Mouse (Mus musculus): Measurements from ENCODE around the gene Ctse. TPM values are rescaled to one million over a fixed set of nuclear protein-coding genes. Genes with fewer than 3 reads are reported as not detected.

Gene Ctse
- 100 to 1,000 TPM in 1 of 2 experiments, 10 to 100 TPM in 1; 18.0 to 405 TPM for polyA plus RNA-seq (2017; shearing (Covaris generic))

DNA sequence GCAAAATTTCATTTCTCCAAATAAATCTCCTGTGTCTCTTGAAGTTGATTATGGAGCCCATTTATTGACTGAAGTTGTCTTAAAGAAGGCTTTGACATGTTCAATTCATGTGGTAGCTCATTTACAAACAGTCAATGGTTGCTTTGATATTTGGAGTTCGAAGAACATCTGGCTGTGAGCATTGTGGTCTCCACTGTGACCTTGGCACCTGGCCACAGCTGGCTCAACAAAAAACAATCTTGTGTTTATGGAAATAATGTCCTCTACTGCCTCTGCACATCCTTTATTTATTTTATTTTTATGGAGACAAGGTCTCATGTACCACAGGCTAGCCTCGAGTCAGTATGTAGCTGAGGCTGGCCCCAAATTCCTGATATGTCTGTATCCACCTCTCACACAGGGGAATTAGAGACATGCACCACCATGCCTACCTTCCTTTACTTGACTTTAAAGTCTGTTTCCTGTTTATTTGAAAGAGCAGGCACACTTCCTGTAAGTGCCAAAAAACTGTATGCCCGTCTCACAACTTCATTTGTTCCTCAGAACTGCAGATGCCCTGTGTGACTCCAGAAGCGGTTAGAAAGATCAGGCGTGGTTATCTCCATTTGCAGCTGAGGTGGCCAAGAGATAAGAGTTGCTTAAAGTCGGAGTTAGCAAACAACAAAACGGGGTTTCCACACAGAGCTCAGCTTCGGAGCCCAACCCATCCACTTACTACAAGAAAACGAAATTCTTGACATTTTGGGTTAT, at the start of gene Ctse:
Gene Ctse, plus strand, starts transcription at position 516 of the 750 bp plus-strand sequence.

DNA sequence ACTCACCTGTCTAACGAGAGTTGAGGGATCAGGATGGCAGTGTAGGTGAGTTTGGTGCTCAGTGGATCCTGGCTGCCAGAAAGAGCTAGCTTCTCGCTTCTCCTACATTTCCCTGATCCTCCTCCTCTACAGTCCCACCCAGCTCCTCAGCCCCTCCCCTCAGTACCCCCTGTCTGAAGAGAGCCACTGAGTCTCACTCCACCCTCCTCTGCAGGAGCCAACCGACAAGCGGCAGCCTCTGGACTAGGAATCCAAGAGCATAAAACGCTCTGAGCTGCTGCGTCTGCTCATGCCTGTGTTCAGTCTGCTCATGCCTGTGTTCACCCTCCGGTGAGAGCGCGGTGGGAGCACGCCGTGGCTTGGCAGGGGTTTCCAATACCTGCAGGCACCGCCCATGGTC, 39.2 kb upstream of the Ctse start, which contains the start of gene Avpr1b:
Gene Avpr1b, plus strand, starts transcription at position 335 of the 400 bp plus-strand sequence.

DNA sequence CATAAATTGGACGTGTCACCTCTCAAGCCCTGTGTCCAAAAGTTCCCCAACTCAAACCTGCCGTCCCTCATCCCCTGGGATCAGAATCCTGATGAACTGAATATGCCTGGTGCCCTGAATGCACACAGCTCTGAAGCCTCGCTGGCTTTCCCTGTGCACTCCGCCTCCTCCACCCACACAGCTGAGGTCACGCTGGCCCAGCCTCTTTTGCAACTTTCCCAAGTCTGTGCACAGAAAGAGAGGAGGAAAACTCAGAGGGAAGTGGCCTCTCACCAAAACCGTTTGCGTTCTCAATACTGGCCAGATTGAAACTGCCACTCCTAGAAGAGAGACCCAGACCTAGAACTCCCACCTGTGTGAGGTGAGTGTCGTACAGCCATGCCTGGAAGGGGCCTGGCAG, 50.4 kb downstream of the Ctse start, which contains the start of gene Rab7b:
Gene Rab7b, plus strand, starts transcription at position 221 of the 400 bp plus-strand sequence.

Other genes with a start within 250 kb of the Ctse start
- gene Srgap2, start 111.0 kb upstream of the Ctse start, polyA plus RNA-seq (2017; shearing (Covaris generic)): 10 to 100 TPM; 29.4 to 39.3 TPM
- gene Fam72a, start 110.4 kb upstream of the Ctse start, polyA plus RNA-seq (2017; shearing (Covaris generic)): 1 to 10 TPM in 1 of 2 experiments, under 1 TPM in 1; 0.81 to 1.0 TPM
- gene Avpr1b, start 39.1 kb upstream of the Ctse start, polyA plus RNA-seq (2017; shearing (Covaris generic)): under 1 TPM in 1 of 2 experiments, not detected in 1; 0.14 TPM
- under 1 TPM; 0.44 to 0.74 TPM for gene Rab7b, start 50.4 kb downstream of the Ctse start, polyA plus RNA-seq (2017; shearing (Covaris generic))
- under 1 TPM in 1 of 2 experiments, not detected in 1; 0.39 TPM for gene Slc26a9, start 105.7 kb downstream of the Ctse start, polyA plus RNA-seq (2017; shearing (Covaris generic))
- under 1 TPM in 1 of 2 experiments, not detected in 1; 0.61 TPM for gene Pm20d1, start 159.1 kb downstream of the Ctse start, polyA plus RNA-seq (2017; shearing (Covaris generic))
- gene Slc41a1, start 189.2 kb downstream of the Ctse start, polyA plus RNA-seq (2017; shearing (Covaris generic)): 10 to 100 TPM; 19.9 to 27.6 TPM
- gene Rab29, start 228.9 kb downstream of the Ctse start, polyA plus RNA-seq (2017; shearing (Covaris generic)): 10 to 100 TPM; 51.4 to 55.4 TPM